Mouse (Mus musculus) lung, postnatal 0 days (tissue): ENCODE measurements around the gene Rnf20.

Source experiments
- CTCF ChIP-seq: IDR thresholded peaks from 2 replicates; pipeline ENCODE4 v1.5.1; 2016; ENCODE audit warnings: antibody characterized with exemption, mild to moderate bottlenecking
- EP300 ChIP-seq: IDR thresholded peaks from 2 replicates; pipeline ENCODE4 v1.6.1; 2016; ENCODE audit warnings: antibody characterized with exemption, mild to moderate bottlenecking, control low read depth

DNA sequence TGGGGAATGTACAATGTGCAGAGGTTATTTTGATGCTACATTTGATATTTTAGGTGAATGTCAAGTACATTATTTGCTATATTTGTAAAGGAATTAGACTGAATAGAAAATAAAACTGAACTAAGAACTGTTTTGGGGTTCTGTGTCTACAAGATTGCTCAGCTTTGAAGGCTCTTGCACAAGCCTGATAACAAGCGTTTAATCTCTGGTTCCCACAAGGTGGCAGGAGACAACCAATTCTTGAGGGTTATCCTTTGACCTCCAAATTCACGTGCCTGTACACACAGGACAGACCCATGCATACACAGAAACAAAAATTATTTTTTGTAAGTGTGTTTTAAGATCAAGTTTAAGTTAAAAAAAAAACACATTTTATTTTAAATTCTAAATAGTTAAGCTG is 8.1 kb downstream of the Rnf20 start:
- TF ChIP-seq CTCF, result peak; percentile 39
- TF ChIP-seq EP300, result no peak
